Mouse (Mus musculus): ENCODE data around the gene Rab15.

DNA sequence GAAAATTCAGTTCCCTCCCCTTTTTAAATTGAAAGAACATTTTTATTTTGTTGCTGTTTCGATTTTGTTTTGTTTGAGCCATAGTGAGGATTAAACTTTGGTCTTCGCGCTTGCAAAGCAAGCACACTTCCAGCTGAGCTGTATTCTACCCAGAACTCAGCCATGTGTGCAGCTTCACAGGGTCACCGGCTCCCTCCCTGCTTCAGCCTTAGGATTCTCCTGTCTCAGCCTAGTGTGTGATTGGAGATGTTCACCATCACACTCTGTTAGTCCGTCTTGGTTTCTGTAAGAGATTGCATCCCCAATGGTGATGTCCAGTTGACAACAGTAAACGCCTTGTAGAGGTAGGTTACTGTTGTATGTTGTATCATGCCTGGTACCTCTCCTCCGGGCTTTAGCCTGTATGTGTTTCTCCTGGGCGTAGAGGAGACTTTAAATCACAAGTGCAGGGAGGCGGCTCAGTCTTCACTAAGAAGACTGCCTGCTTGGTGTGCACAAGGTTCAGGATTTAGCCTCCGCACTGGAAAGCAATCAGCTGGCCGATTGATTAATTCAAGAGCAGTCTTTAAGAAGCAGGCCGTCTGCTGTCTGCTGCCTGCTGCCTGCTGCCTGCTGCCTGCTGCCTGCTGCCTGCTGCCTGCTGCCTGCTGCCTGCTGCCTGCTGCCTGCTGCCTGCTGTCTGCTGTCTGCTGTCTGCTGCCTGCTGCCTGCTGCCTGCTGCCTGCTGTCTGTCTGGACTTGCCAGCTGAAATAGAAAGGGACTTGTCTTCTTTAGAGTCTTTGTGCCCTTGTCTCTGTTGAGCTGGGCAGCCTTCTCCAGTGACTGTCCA, 41.9 kb downstream of the Rab15 start:
- TF ChIP-seq POLR2A (IDR thresholded peaks at IDR 0.05; ENCODE audit: borderline replicate concordance, insufficient read depth, low read length): no peak
- no peak for TF ChIP-seq CTCF (IDR thresholded peaks at IDR 0.05; ENCODE audit: borderline replicate concordance, insufficient read depth, low read depth, low read length)
